Mouse (Mus musculus) brain, embryonic 14.5 days (tissue): Measurements from ENCODE around the gene Suz12. TPM values are rescaled to one million over a fixed set of nuclear protein-coding genes. Genes with fewer than 3 reads are reported as not detected.
"Not testable (repeated sequence)": the region's sequence is repeated elsewhere in the genome, so short reads cannot be mapped to it uniquely, and the experiment has no call there.

ENCODE experiments used
- DNase-seq: peaks from one replicate; pipeline ENCODE4 v3.0.0-alpha.2; 2011; ENCODE audit warnings: low read depth
- CTCF ChIP-seq: fragments of 200-500 bp; IDR thresholded peaks from 2 replicates; pipeline ENCODE4 v1.5.1; 2012; ENCODE audit warnings: inconsistent platforms, mild to moderate bottlenecking, moderate library complexity, borderline replicate concordance; ENCODE audit not compliant: insufficient read depth, insufficient read length; ENCODE audit errors: extremely low read depth
- POLR2A ChIP-seq: fragments of 200-500 bp; IDR thresholded peaks from 2 replicates; pipeline ENCODE4 v1.6.1; 2012; ENCODE audit warnings: mild to moderate bottlenecking, inconsistent platforms, borderline replicate concordance; ENCODE audit not compliant: poor library complexity, insufficient read depth, insufficient read length, severe bottlenecking; ENCODE audit errors: extremely low read depth
- polyA plus RNA-seq: library from polyadenylated mRNA; depleted of rRNA; stranded (reverse); fragments of >200 nt; gene quantifications from 2 replicates; pipeline ENCODE4 v1.2.3, GENCODE M21; 2012

Suz12 gene
- polyA plus RNA-seq, 1 experiment: 33.2 TPM

DNA sequence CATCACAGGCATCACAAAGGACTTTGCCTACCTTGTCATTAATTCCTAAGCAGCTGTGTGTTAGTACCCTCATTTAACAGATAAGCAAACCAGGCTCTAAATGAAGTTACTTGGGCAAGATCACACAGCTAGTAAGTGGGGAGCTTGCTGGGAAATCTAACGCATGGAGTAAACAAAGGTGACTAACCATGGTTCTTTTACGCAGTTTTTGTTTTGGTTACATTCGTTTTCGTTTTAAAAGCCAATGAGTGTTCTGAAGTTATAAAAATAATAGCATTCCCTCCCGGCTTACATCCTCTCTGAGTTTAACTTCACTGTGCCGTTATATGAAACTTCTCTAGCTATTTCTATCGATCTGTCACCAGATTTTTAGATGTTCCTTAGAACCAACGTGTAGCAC, 19.8 kb upstream of the Suz12 start:
- TF ChIP-seq CTCF: no peak
- TF ChIP-seq POLR2A: no peak
- DNase-seq: no peak

DNA sequence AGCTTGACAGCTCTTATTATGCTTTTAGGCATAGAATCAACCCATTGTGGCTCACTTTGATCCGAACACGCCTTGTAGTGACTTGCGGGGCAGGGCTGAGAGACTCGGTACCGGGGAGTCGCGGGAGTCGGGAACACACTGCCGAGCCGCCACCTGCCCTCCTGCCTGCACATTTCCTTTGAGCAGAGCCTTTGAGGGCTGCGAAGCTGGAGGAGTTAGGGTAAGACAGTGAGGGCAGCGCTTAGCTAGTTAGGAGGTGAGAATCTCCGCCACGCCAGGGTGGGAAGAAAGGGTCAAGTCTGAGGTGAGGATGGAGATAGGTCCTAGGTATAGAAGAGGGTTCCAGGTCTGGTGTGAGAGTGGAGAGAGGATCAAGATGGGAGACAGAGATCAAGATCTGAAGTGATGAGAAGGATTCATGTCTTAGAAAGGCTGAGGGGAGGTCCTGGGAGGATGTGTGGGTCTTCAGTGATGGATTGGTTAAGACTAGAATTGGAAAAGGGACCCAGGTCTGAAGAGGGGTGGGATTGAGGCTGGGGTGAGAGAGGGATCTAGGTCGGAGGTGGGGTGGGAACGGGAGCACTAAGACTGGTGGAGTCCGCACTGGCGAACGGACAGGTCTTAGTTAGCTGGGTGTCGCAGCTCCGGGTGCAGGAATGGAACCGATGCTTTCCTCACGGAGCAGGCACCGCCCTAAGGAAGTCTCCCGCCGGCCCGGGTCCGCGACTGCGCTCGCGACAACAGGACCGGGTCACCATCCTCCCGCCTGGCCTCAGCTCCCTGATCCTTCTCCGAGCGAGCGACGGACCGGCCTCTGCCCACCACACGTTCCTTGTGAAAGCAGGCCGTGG, 19.1 kb upstream of the Suz12 start:
- TF ChIP-seq POLR2A (no peak), CTCF (no peak)
- DNase-seq: peak; percentile 68

GRCm38 (mm10) chr11:79975377-79975776, 17.5 kb upstream of the Suz12 start:
- TF ChIP-seq POLR2A (no peak), CTCF (no peak)
- peak; percentile 29 for DNase-seq

- DNase-seq: no peak
- TF ChIP-seq POLR2A (no peak), CTCF (no peak)
Observed at GRCm38 (mm10) chr11:79976222-79976621, 16.7 kb upstream of the Suz12 start.

GRCm38 (mm10) chr11:79976645-79977044, 16.3 kb upstream of the Suz12 start:
- not testable (repeated sequence) for DNase-seq

DNA sequence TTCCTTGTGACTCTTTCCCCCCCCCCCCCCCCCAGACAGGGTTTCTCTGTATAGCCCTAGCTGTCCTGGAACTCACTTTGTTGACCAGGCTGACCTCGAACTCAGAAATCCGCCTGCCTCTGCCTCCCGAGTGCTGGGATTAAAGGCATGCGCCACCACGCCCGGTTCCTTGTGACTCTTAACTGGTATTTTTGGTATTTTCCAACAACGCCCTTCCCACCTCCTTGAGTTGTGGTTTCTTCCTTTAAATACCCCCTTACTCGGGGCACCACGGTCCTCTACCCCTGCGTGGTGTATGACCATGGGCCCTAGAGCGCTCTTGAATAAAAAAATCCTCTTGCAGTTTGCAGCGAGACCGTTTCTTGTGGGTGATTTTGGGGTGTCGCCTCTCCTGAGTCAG, 15.8 kb upstream of the Suz12 start:
- not testable (repeated sequence) for DNase-seq

DNA sequence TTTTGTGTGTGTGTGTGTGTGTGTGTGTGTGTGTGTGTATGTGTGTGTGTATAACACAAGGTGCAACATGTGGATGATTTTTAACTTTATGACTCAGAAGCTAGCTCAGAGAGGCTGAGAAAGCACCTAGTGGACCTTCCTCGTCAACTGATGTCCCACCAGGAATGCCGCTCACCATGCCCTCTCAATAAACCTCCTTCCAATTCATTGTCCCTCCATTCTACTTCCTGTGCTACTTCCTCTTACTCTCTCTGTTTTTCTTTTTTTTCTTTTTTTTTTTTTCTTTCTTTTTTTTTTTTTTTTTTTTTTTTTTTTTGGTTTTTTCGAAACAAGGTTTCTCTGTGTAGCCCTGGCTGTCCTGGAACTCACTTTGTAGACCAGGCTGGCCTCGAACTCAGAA, 15.2 kb upstream of the Suz12 start:
- not testable (repeated sequence) for DNase-seq

- TF ChIP-seq CTCF (no peak), POLR2A (no peak)
- DNase-seq: no peak
Observed at GRCm38 (mm10) chr11:79986886-79987285, 6.0 kb upstream of the Suz12 start.

DNA sequence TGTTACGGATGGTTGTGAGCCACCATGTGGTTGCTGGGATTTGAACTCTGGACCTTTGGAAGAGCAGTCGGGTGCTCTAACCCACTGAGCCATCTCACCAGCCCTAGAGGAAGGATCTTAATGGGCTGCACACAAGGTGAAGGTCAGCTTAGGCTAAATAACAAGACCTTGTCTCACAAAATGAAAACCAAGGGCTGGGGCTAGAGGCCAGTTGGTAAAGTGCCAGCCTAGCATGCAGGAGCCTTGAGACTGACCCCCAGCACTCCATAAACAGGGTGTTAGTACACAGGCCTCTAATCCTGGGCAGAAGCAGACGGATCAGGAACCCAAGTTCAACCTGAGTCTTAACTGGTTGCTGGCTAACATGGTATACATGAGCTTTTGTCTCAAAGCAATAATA, 5.0 kb upstream of the Suz12 start:
- no peak for DNase-seq
- no peak for TF ChIP-seq POLR2A
- no peak for TF ChIP-seq CTCF

DNA sequence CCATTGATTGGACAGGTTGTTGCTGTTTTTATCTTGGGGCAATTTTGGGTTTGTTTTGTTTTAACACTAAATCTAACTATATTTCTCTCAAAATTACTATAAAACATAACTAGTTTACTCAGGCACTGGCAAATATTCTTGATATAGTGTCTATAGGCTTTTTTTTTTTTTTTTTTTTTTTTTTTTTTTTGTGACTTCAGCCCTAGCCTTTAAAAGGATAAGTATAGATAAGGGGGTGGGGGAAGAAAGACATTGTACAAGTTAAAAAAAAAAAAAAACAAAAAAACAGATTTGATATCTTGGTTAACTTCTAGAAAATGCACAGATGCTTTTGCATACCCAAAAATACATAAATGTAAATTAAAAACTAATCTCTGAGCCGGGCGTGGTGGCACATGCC, 2.8 kb upstream of the Suz12 start:
- TF ChIP-seq CTCF: no peak
- TF ChIP-seq POLR2A: no peak
- no peak for DNase-seq

GRCm38 (mm10) chr11:79991600-79991999, 1.3 kb upstream of the Suz12 start:
- TF ChIP-seq POLR2A (no peak), CTCF (no peak)
- no peak for DNase-seq

- no peak for TF ChIP-seq POLR2A
- no peak for TF ChIP-seq CTCF
- DNase-seq: no peak
Observed at GRCm38 (mm10) chr11:79992035-79992591, 793 bp upstream of the Suz12 start.

GRCm38 (mm10) chr11:79993356-79994270, 707 bp downstream of the Suz12 start:
- DNase-seq: peak; percentile 51
- TF ChIP-seq POLR2A: no peak
- TF ChIP-seq CTCF: no peak
